Mouse (Mus musculus) liver, embryonic 18 days (tissue): ENCODE results near the gene Tcstv1. TPM values are rescaled to one million over a fixed set of nuclear protein-coding genes. Genes with fewer than 3 reads are reported as not detected.

ENCODE experiments used
- polyA plus RNA-seq: library from polyadenylated mRNA; depleted of rRNA; stranded (reverse); fragments of >200 nt; gene quantifications from 2 replicates; pipeline ENCODE4 v1.2.3, GENCODE M21; 2012; rRNA removed

Gene Tcstv1
- polyA plus RNA-seq = not detected in 2 replicates

DNA sequence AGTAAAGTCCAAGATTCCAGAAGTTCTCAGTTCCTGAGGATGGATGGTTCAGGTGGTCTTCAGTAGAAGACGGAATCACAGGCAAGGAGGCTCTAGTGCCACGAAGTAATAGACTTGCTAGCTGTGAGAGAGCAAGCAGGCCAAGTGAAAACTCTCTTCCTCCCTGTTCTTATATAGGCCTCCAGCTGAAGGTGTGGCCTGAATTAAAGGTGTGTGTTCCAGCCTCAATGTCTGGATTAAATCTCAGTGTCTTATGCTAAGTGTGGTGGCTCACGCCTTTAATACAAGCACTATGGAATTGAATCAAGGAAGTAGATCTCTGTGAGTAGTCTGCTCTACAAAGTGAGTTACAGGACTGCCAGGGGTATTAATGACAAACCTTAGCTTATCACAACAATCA lies at the start of gene Tcstv1:
Gene Tcstv1, minus strand, starts transcription at position 101 of the 400 bp plus-strand sequence.

DNA sequence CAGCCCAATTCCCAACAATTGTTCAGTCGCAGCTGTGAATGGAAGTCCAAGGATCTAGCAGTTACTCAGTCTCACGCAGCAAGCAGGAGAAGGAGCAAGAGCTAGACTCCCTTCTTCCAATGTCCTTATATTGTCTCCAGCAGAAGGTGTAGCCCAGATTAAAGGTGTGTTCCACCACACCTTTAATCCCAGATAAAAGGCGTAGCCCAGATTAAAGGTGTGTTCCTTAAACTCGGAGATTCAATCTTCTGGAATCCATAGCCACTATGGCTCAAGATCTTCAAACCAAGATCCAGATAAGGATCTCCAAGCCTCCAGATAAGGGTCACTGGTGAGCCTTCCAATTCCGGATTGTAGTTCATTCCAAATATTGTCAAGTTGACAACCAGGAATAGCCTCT lies 34.6 kb upstream of the Tcstv1 start, which contains the start of gene Gm21761:
Gene Gm21761, minus strand, starts transcription at position 101 of the 400 bp plus-strand sequence.

Other genes with a start within 250 kb of the Tcstv1 start
- 124 and 151 TPM in 2 replicates for gene Hmgcs1, start 204.4 kb downstream of the Tcstv1 start, polyA plus RNA-seq
- 0.08 and 0.10 TPM in 2 replicates for gene Nim1k, start 138.9 kb downstream of the Tcstv1 start, polyA plus RNA-seq
- gene Zfp131, start 103.9 kb downstream of the Tcstv1 start, polyA plus RNA-seq = 7.7 and 7.9 TPM in 2 replicates
- gene AF067063, start 64.6 kb downstream of the Tcstv1 start, polyA plus RNA-seq = not detected in 2 replicates
- gene D13Ertd608e, start 58.8 kb downstream of the Tcstv1 start, polyA plus RNA-seq = not detected in 2 replicates
- not detected in 2 replicates for gene Gm21761, start 34.5 kb upstream of the Tcstv1 start, polyA plus RNA-seq
- gene B020031M17Rik, start 56.0 kb upstream of the Tcstv1 start, polyA plus RNA-seq = not detected in 2 replicates
- gene Gm36079, start 132.2 kb upstream of the Tcstv1 start, polyA plus RNA-seq = not detected in 2 replicates
- 1.1 and 2.0 TPM in 2 replicates for gene Gm21188, start 157.4 kb upstream of the Tcstv1 start, polyA plus RNA-seq
- not detected in 2 replicates for gene Gm20767, start 245.5 kb upstream of the Tcstv1 start, polyA plus RNA-seq